8 mouse cellular contexts compared by ENCODE assay signal in the genomic region with DNA sequence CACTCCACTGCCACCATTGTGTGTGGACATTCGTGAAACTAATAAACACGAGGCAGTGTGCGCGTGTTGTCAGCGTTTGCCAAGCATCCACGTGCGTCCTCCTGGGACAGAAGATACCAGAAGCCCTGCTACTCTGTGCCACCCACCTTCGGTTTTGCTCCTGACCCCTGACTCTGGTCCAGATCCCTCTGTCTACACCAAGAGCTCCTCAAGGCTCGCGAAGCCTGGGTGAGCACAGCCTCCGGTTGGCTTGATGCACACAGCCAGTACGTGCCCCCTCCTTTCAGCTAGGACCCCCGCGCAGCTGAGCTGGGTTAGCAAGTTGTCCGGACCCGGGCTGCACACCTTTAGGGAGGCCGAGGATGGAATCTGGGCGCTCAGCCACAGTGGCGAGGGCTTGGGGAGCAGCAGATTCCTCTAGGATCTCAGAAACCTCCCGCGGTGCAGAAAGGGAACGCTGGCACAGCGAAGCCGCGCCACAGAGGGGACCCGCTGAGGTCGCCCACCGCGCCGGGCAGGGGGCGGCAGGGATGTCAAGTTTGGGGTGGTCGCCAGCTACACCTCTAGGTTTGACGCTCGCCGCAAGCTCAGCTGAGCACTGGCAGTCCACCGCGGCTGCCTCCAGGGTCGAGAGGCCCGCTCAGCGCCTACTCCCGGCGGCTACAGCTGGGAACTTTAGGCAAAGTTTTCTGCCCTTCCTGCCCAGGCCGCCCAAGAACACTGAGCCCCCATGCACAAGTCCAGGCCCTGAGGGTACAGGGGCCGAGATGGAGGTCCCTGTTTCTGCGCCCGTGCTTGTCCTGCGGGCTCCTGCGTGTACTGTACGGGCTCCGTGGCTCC. TPM values are rescaled to one million over a fixed set of nuclear protein-coding genes. Genes with fewer than 3 reads are reported as not detected.
DNase-seq lines count a peak whose midpoint lies in the region; ATAC-seq and TF ChIP-seq lines count a peak whose summit lies in the region.

No protein-coding gene starts in this region.

- H3K27me3 ChIP-seq in hindbrain, embryonic 14.5 days (ENCODE audit: control insufficient read depth, insufficient read depth, low read length): peaks cover 9% of the 10 kb centered on the region
- H3K27me3 ChIP-seq in limb, embryonic 15.5 days: 0 out of 2 replicates have a peak, but pooled peaks cover 3% of the 10 kb centered on the region
- H3K27me3 ChIP-seq in midbrain, embryonic 14.5 days (ENCODE audit: control insufficient read depth, insufficient read depth, low read length): peaks cover 17% of the 10 kb centered on the region
- H3K27me3 ChIP-seq in stomach, postnatal 0 days (ENCODE audit: control insufficient read depth, insufficient read depth, low read length): no peaks in the 10 kb centered on the region

- peak; percentile 26 to 33 for DNase-seq in frontal cortex, postnatal 36 days (ENCODE audit: low spot score in 2 of 2)
- no peak for DNase-seq in frontal cortex, postnatal 25 days (ENCODE audit: low spot score in 2 of 2)
- DNase-seq in cerebellum, postnatal 25 days: peak; percentile 34 to 39
- peak; percentile 69 for DNase-seq in gastrocnemius, postnatal 10 days
- peak; percentile 27 for DNase-seq in hindbrain, embryonic 14.5 days (ENCODE audit: low spot score)
- peak; percentile 65 for DNase-seq in midbrain, embryonic 14.5 days
- no peak for DNase-seq in stomach, postnatal 0 days (ENCODE audit: low spot score)

- 2% methylated on average over 50 of the region's 50 CpGs for WGBS in hindbrain, embryonic 14.5 days
- WGBS in limb, embryonic 15.5 days: 3% methylated on average over 50 of the region's 50 CpGs
- WGBS in midbrain, embryonic 14.5 days: 3% methylated on average over 50 of the region's 50 CpGs
- 3% methylated on average over 46 of the region's 50 CpGs for WGBS in stomach, postnatal 0 days

- TF ChIP-seq CTCF in stomach, postnatal 0 days (IDR thresholded peaks at IDR 0.05; ENCODE audit: low read depth): no peak

- H3K9me3 ChIP-seq in hindbrain, embryonic 14.5 days (ENCODE audit: control insufficient read depth, low read length): no peaks in the 10 kb centered on the region
- H3K9me3 ChIP-seq in limb, embryonic 15.5 days: no peaks in the 10 kb centered on the region
- H3K9me3 ChIP-seq in midbrain, embryonic 14.5 days (ENCODE audit: control insufficient read depth, low read length): no peaks in the 10 kb centered on the region
- no peaks in the 10 kb centered on the region for H3K9me3 ChIP-seq in stomach, postnatal 0 days (ENCODE audit: control insufficient read depth, low read length)

- H3K36me3 ChIP-seq in hindbrain, embryonic 14.5 days (replicated peaks; ENCODE audit: control insufficient read depth, insufficient read depth): no peaks in the 10 kb centered on the region
- H3K36me3 ChIP-seq in limb, embryonic 15.5 days: no peaks in the 10 kb centered on the region
- no peaks in the 10 kb centered on the region for H3K36me3 ChIP-seq in midbrain, embryonic 14.5 days (ENCODE audit: control insufficient read depth, insufficient read depth, low read length)
- no peaks in the 10 kb centered on the region for H3K36me3 ChIP-seq in stomach, postnatal 0 days (ENCODE audit: control insufficient read depth, insufficient read depth, low read length)

- peak overlapping the region; percentile 84 for H3K4me3 ChIP-seq in hindbrain, embryonic 14.5 days (replicated peaks; ENCODE audit: low read length)
- peak overlapping the region; percentile 78 for H3K4me3 ChIP-seq in limb, embryonic 15.5 days
- H3K4me3 ChIP-seq in midbrain, embryonic 14.5 days (replicated peaks; ENCODE audit: low read depth, low read length): peak overlapping the region; percentile 72
- peak overlapping the region; percentile 69 for H3K4me3 ChIP-seq in stomach, postnatal 0 days (ENCODE audit: low read depth, low read length)

- 0 out of 2 replicates have a peak overlapping the region, but pooled peaks have one; percentile 20 for H3K27ac ChIP-seq in hindbrain, embryonic 14.5 days
- H3K27ac ChIP-seq in limb, embryonic 15.5 days: peak overlapping the region; percentile 84
- peak overlapping the region; percentile 72; the same call in 1 of the 2 replicates for H3K27ac ChIP-seq in midbrain, embryonic 14.5 days (replicated peaks; ENCODE audit: low read depth, low read length)
- H3K27ac ChIP-seq in stomach, postnatal 0 days (replicated peaks): peak overlapping the region; percentile 78

- peaks cover 15% of the 10 kb centered on the region; the same call in 1 of the 2 replicates for H3K4me1 ChIP-seq in hindbrain, embryonic 14.5 days (replicated peaks; ENCODE audit: control insufficient read depth, insufficient read depth, low read length)
- H3K4me1 ChIP-seq in limb, embryonic 15.5 days: peaks cover 26% of the 10 kb centered on the region
- H3K4me1 ChIP-seq in midbrain, embryonic 14.5 days (ENCODE audit: control insufficient read depth, insufficient read depth, low read length): peaks cover 10% of the 10 kb centered on the region
- 0 out of 2 replicates have a peak, but pooled peaks cover 3% of the 10 kb centered on the region for H3K4me1 ChIP-seq in stomach, postnatal 0 days (replicated peaks; ENCODE audit: control insufficient read depth, insufficient read depth)

- peak overlapping the region; percentile 83 for H3K9ac ChIP-seq in hindbrain, embryonic 14.5 days
- H3K9ac ChIP-seq in limb, embryonic 15.5 days: peak overlapping the region; percentile 79
- H3K9ac ChIP-seq in midbrain, embryonic 14.5 days (replicated peaks; ENCODE audit: low read length): peak overlapping the region; percentile 75
- peak overlapping the region; percentile 79 for H3K9ac ChIP-seq in stomach, postnatal 0 days (ENCODE audit: low read length)

- no peak for TF ChIP-seq EP300 in stomach, postnatal 0 days (optimal IDR thresholded peaks at IDR 0.05)

- H3K4me2 ChIP-seq in hindbrain, embryonic 14.5 days (replicated peaks): peak overlapping the region; percentile 94
- H3K4me2 ChIP-seq in limb, embryonic 15.5 days: peak overlapping the region; percentile 84
- H3K4me2 ChIP-seq in midbrain, embryonic 14.5 days (ENCODE audit: low read length): peak overlapping the region; percentile 95
- H3K4me2 ChIP-seq in stomach, postnatal 0 days (replicated peaks; ENCODE audit: low read depth): peak overlapping the region; percentile 82

- ATAC-seq in hindbrain, embryonic 14.5 days (ENCODE audit: low FRiP score): peak; percentile 21
- peak; percentile 25 for ATAC-seq in limb, embryonic 15.5 days (ENCODE audit: insufficient number of reproducible peaks, low FRiP score, low TSS enrichment, low read depth)
- no peak; the same call in 1 of the 2 replicates for ATAC-seq in midbrain, embryonic 14.5 days (ENCODE audit: low FRiP score, low TSS enrichment)
- no peak; the same call in 1 of the 2 replicates for ATAC-seq in stomach, postnatal 0 days (ENCODE audit: low FRiP score, low TSS enrichment)

RNA-seq across cellular contexts. Expression of a gene that starts 1.1 kb away (rescaled TPM):
- total RNA-seq in gastrocnemius, postnatal 10 days (2021): 10 to 100 TPM; 40.2 to 48.8 TPM
- 31.4 TPM in 2 replicates for polyA plus RNA-seq in hindbrain, embryonic 14.5 days (2014; fragmentation: Nextera tagmentation; extraction: Ambion mirVana)
- polyA plus RNA-seq in limb, embryonic 15.5 days (2015; fragmentation: Nextera tagmentation; extraction: Ambion mirVana): 17.4 and 17.7 TPM in 2 replicates
- polyA plus RNA-seq in midbrain, embryonic 14.5 days (2014; fragmentation: Nextera tagmentation; extraction: Ambion mirVana): 18.7 and 22.8 TPM in 2 replicates
- 3.6 and 4.4 TPM in 2 replicates for polyA plus RNA-seq in stomach, postnatal 0 days (2015; fragmentation: Nextera tagmentation; extraction: Ambion mirVana)

Comparison
In these comparisons a context has a peak if more than half of its experiments do, and no peak if none do; other contexts are left out.
1. DNase-seq: peak in frontal cortex, postnatal 36 days (2 of 2), cerebellum, postnatal 25 days (2 of 2), gastrocnemius, postnatal 10 days (single experiment), hindbrain, embryonic 14.5 days (single experiment) and midbrain, embryonic 14.5 days (single experiment); none in frontal cortex, postnatal 25 days (0 of 2) and stomach, postnatal 0 days (single experiment).
2. ATAC-seq: peak in hindbrain, embryonic 14.5 days (single experiment) and limb, embryonic 15.5 days (single experiment); none in midbrain, embryonic 14.5 days (single experiment) and stomach, postnatal 0 days (single experiment).
3. H3K27ac ChIP-seq: peak in every context shown above with its lines; median percentile 84 in limb, embryonic 15.5 days; 78 in stomach, postnatal 0 days; 72 in midbrain, embryonic 14.5 days; 20 in hindbrain, embryonic 14.5 days.
4. Peak in every context shown above with its lines, with median percentiles within 50 percentile points of each other: H3K4me2 ChIP-seq, H3K4me3 ChIP-seq and H3K9ac ChIP-seq.